Comparison of ENCODE assay signal across 9 mouse cellular contexts in genomic region chr5:30482319-30482718, GRCm38 (mm10). TPM values are rescaled to one million over a fixed set of nuclear protein-coding genes. Genes with fewer than 3 reads are reported as not detected.
DNase-seq lines count a peak whose midpoint lies in the region; ATAC-seq and TF ChIP-seq lines count a peak whose summit lies in the region.
"Had no signal": no experiment of that assay in that cellular context is flagged by ENCODE, and none has a peak within 500 bp of the region (broad histone marks: within the 10 kb centered on the region; RNA-seq: fewer than 3 reads in every experiment).

No protein-coding gene starts in this region.

- no peaks in the 10 kb centered on the region for H3K4me1 ChIP-seq in limb, embryonic 14.5 days (ENCODE audit: control insufficient read depth, insufficient read depth, low read length)
- H3K4me1 ChIP-seq in thymus, adult 2 months (replicated peaks; ENCODE audit: control insufficient read depth, insufficient read depth, low read length): no peaks in the 10 kb centered on the region

- no peaks in the 10 kb centered on the region for H3K36me3 ChIP-seq in limb, embryonic 14.5 days (ENCODE audit: control insufficient read depth, insufficient read depth, low read length)
- H3K36me3 ChIP-seq in thymus, adult 2 months (ENCODE audit: control insufficient read depth, insufficient read depth, low read length): no peaks in the 10 kb centered on the region
- H3K36me3 ChIP-seq: embryonic facial prominence, embryonic 15.5 days had no signal

- H3K4me2 ChIP-seq in limb, embryonic 14.5 days (replicated peaks; ENCODE audit: low read depth, low read length, severe bottlenecking): no peak overlapping the region
- H3K4me2 ChIP-seq: embryonic facial prominence, embryonic 15.5 days had no signal

- 0 out of 2 replicates have a peak, but pooled peaks have one; percentile 23 for TF ChIP-seq CTCF in thymus, adult 2 months (IDR thresholded peaks at IDR 0.05; ENCODE audit: borderline replicate concordance, control insufficient read depth, extremely low read depth, insufficient read depth, low read length, poor library complexity)

- 24% methylated on average over 5 of the region's 5 CpGs for WGBS in limb, embryonic 14.5 days
- WGBS in thymus, adult 2 months: 22% methylated on average over 5 of the region's 5 CpGs

- TF ChIP-seq POLR2A in limb, embryonic 14.5 days (IDR thresholded peaks at IDR 0.05; ENCODE audit: borderline replicate concordance, extremely low read depth, insufficient read depth, insufficient read length): no peak
- no peak for TF ChIP-seq POLR2A in thymus, adult 2 months (IDR thresholded peaks at IDR 0.05; ENCODE audit: control insufficient read depth, extremely low read depth, insufficient read depth, low read length, poor library complexity)

- intact Hi-C loops in gastrocnemius, postnatal 14 days (cut with DNase I; ENCODE audit: low total_unique reads): loop anchor here (5.0 kb wide), 1 partner anchor 60 kb away; no protein-coding TSS in a partner anchor

- no peaks in the 10 kb centered on the region for H3K9me3 ChIP-seq in limb, embryonic 14.5 days (ENCODE audit: control insufficient read depth, low read length)
- H3K9me3 ChIP-seq: embryonic facial prominence, embryonic 15.5 days had no signal

- no peak overlapping the region for H3K9ac ChIP-seq in limb, embryonic 14.5 days (ENCODE audit: low read depth, low read length, severe bottlenecking)
- H3K9ac ChIP-seq: embryonic facial prominence, embryonic 15.5 days had no signal

- H3K27me3 ChIP-seq in limb, embryonic 14.5 days (ENCODE audit: control insufficient read depth, insufficient read depth, low read length): no peaks in the 10 kb centered on the region
- H3K27me3 ChIP-seq in thymus, adult 2 months (ENCODE audit: control insufficient read depth, insufficient read depth, low read length): no peaks in the 10 kb centered on the region
- H3K27me3 ChIP-seq: embryonic facial prominence, embryonic 15.5 days had no signal

- no peak overlapping the region for H3K4me3 ChIP-seq in limb, embryonic 14.5 days (replicated peaks; ENCODE audit: low read length)
- no peak overlapping the region for H3K4me3 ChIP-seq in thymus, adult 2 months (ENCODE audit: control insufficient read depth, insufficient read depth, low read length)
- H3K4me3 ChIP-seq: embryonic facial prominence, embryonic 15.5 days had no signal

- DNase-seq in 416B (ENCODE audit: low read depth): peak; percentile 66
- DNase-seq in ZHBTc4 (ENCODE audit: low read depth, low spot score): peak; percentile 71
- DNase-seq in cerebellum, postnatal 4 days (ENCODE audit: low spot score in 2 of 2): peak; percentile 73 to 82
- DNase-seq in gastrocnemius, postnatal 14 days: peak; percentile 69
- peak; percentile 41 to 70 for DNase-seq in kidney, adult 8-10 months
- peak; percentile 54 for DNase-seq in limb, embryonic 14.5 days (ENCODE audit: low spot score)
- DNase-seq in natural killer cell, adult 2 months (ENCODE audit: low spot score in 2 of 2): peak; percentile 36 to 40
- peak; percentile 68 for DNase-seq in thymus, adult 2 months

- H3K27ac ChIP-seq in limb, embryonic 14.5 days (replicated peaks; ENCODE audit: low read depth, low read length): no peak overlapping the region
- H3K27ac ChIP-seq in thymus, adult 2 months (ENCODE audit: control insufficient read depth, insufficient read depth, low read length): no peak overlapping the region
- H3K27ac ChIP-seq: embryonic facial prominence, embryonic 15.5 days had no signal

- peak; percentile 53; the same call in 1 of the 2 replicates for ATAC-seq in limb, embryonic 14.5 days (ENCODE audit: low FRiP score, low read depth)

RNA-seq across cellular contexts. Expression of gene 1700001C02Rik, which starts 16.5 kb away (rescaled TPM):
- not detected for total RNA-seq in gastrocnemius, postnatal 14 days (2021)
- polyA plus RNA-seq in limb, embryonic 14.5 days (2012; rRNA removed): not detected in 2 replicates
- not detected in 2 replicates for polyA plus RNA-seq in limb, embryonic 14.5 days (2014; fragmentation: Nextera tagmentation; extraction: Ambion mirVana)
- 0.51 and 0.60 TPM in 2 replicates for polyA plus RNA-seq in thymus, adult 2 months (2012; rRNA removed)

RNA-seq across cellular contexts. Expression of gene Otof, which starts 20.6 kb away (rescaled TPM):
- total RNA-seq in gastrocnemius, postnatal 14 days (2021): under 1 TPM; 0.12 to 0.20 TPM
- polyA plus RNA-seq in limb, embryonic 14.5 days (2012; rRNA removed): 1.0 and 1.1 TPM in 2 replicates
- 0.29 and 0.48 TPM in 2 replicates for polyA plus RNA-seq in limb, embryonic 14.5 days (2014; fragmentation: Nextera tagmentation; extraction: Ambion mirVana)
- 0.92 and 0.94 TPM in 2 replicates for polyA plus RNA-seq in thymus, adult 2 months (2012; rRNA removed)
